Mouse (Mus musculus) hindbrain, embryonic 11.5 days (tissue): ENCODE measurements around the gene Gm9747. TPM values are rescaled to one million over a fixed set of nuclear protein-coding genes. Genes with fewer than 3 reads are reported as not detected.

Source experiments
- ATAC-seq: fragments of 200-750 bp; cut with Nextera tagmentation; 2 replicates; pipeline ENCODE4 v1.8.0; 2017; ENCODE audit warnings: mild to moderate bottlenecking, moderate TSS enrichment, moderate library complexity; ENCODE audit not compliant: low FRiP score
- DNase-seq: peaks from one replicate; pipeline ENCODE4 v3.0.0-alpha.2; 2015; ENCODE audit warnings: low spot score
- H3K27ac ChIP-seq: fragments of 300-500 bp; sonication (generic); 2 replicates; pipeline ENCODE4 v1.5.1; 2014; ENCODE audit warnings: mild to moderate bottlenecking, low read depth, low read length
- H3K27me3 ChIP-seq: fragments of 300-500 bp; sonication (generic); 2 replicates; pipeline ENCODE4 v1.6.1; 2014; ENCODE audit warnings: mild to moderate bottlenecking, low read length, moderate library complexity, mixed read lengths; ENCODE audit not compliant: control insufficient read depth, insufficient read depth
- H3K36me3 ChIP-seq: fragments of 300-500 bp; sonication (generic); 2 replicates; pipeline ENCODE4 v1.6.1; 2014; ENCODE audit warnings: mild to moderate bottlenecking, low read length, moderate library complexity, mixed read lengths; ENCODE audit not compliant: control insufficient read depth, insufficient read depth
- H3K4me1 ChIP-seq: fragments of 300-500 bp; sonication (generic); replicated peaks from 2 replicates; pipeline ENCODE4 v1.6.1; 2014; ENCODE audit warnings: low read length, mixed read lengths; ENCODE audit not compliant: control insufficient read depth, insufficient read depth
- H3K4me2 ChIP-seq: fragments of 300-500 bp; sonication (generic); replicated peaks from 2 replicates; pipeline ENCODE4 v1.6.1; 2014; ENCODE audit warnings: mild to moderate bottlenecking, low read depth, low read length
- H3K4me3 ChIP-seq: fragments of 300-500 bp; sonication (generic); 2 replicates; pipeline ENCODE4 v1.5.1; 2014; ENCODE audit warnings: low read depth, low read length
- H3K9ac ChIP-seq: fragments of 300-500 bp; sonication (generic); 2 replicates; pipeline ENCODE4 v1.6.1; 2014; ENCODE audit warnings: low read depth, low read length
- H3K9me3 ChIP-seq: fragments of 300-500 bp; sonication (generic); 2 replicates; pipeline ENCODE4 v1.6.1; 2016; ENCODE audit warnings: low read length; ENCODE audit not compliant: control insufficient read depth
- WGBS: fragments of 180-500 bp; shearing (Covaris S2); extraction: QIAGEN DNeasy Blood & Tissue Kit; methylation state at CpG from one replicate; pipeline ENCODE4 v1.1.7; 2014; 5-methylcytosine and 5-hydroxymethylcytosine counted together
- polyA plus RNA-seq: library from polyadenylated mRNA; unstranded; fragments of >200 nt; fragmentation: Nextera tagmentation; extraction: Ambion mirVana; gene quantifications from 2 replicates; pipeline ENCODE4 v1.2.1, GENCODE M21; 2014

Gm9747 gene
- polyA plus RNA-seq, 1 experiment from 2014 or later = 31.1 TPM

- no peaks in the 10 kb centered on the region for H3K4me1 ChIP-seq
- 92% methylated on average over 5 of the region's 5 CpGs for WGBS
- no peaks in the 10 kb centered on the region for H3K9me3 ChIP-seq
- no peak overlapping the region for H3K4me2 ChIP-seq
- H3K27me3 ChIP-seq = no peaks in the 10 kb centered on the region
- no peak overlapping the region for H3K4me3 ChIP-seq
- ATAC-seq (no peak), DNase-seq (no peak)
- H3K27ac ChIP-seq = no peak overlapping the region
- no peak overlapping the region for H3K9ac ChIP-seq
- H3K36me3 ChIP-seq = no peaks in the 10 kb centered on the region
These were observed 28.7 kb downstream of the Gm9747 start for GRCm38 (mm10) chr1:82261638-82262037.

GRCm38 (mm10) chr1:82262331-82262730, 29.4 kb downstream of the Gm9747 start:
- H3K4me2 ChIP-seq = no peak overlapping the region
- no peaks in the 10 kb centered on the region for H3K4me1 ChIP-seq
- no peaks in the 10 kb centered on the region for H3K36me3 ChIP-seq
- H3K27ac ChIP-seq = no peak overlapping the region
- H3K9ac ChIP-seq = no peak overlapping the region
- no peak overlapping the region for H3K4me3 ChIP-seq
- no peaks in the 10 kb centered on the region for H3K27me3 ChIP-seq
- ATAC-seq = no peak
- no peaks in the 10 kb centered on the region for H3K9me3 ChIP-seq
- WGBS = 76% methylated on average over 1 of the region's 1 CpGs
- no peak for DNase-seq

- Histone ChIP-seq H3K4me2 (no peak overlapping the region), H3K36me3 (no peaks in the 10 kb centered on the region), H3K27me3 (no peaks in the 10 kb centered on the region), H3K9ac (no peak overlapping the region), H3K9me3 (no peaks in the 10 kb centered on the region), H3K4me3 (no peak overlapping the region), H3K4me1 (no peaks in the 10 kb centered on the region), H3K27ac (no peak overlapping the region)
- DNase-seq (no peak), ATAC-seq (no peak)
- 87% methylated on average over 4 of the region's 4 CpGs for WGBS
These were observed 34.6 kb downstream of the Gm9747 start for GRCm38 (mm10) chr1:82267547-82267946.

- no peak overlapping the region for H3K9ac ChIP-seq
- DNase-seq = no peak
- ATAC-seq = no peak
- H3K4me3 ChIP-seq = no peak overlapping the region
- WGBS = 89% methylated on average over 5 of the region's 5 CpGs
- H3K4me2 ChIP-seq = no peak overlapping the region
- no peak overlapping the region for H3K27ac ChIP-seq
- no peaks in the 10 kb centered on the region for H3K9me3 ChIP-seq
- no peaks in the 10 kb centered on the region for H3K4me1 ChIP-seq
- no peaks in the 10 kb centered on the region for H3K27me3 ChIP-seq
- H3K36me3 ChIP-seq = 0 out of 2 replicates have a peak, but pooled peaks cover 3% of the 10 kb centered on the region
These were observed 39.3 kb downstream of the Gm9747 start for GRCm38 (mm10) chr1:82272231-82272630.

- Histone ChIP-seq H3K9me3 (no peaks in the 10 kb centered on the region), H3K9ac (no peak overlapping the region), H3K4me1 (no peaks in the 10 kb centered on the region), H3K27me3 (no peaks in the 10 kb centered on the region), H3K4me3 (no peak overlapping the region), H3K4me2 (no peak overlapping the region), H3K36me3 (0 out of 2 replicates have a peak, but pooled peaks cover 3% of the 10 kb centered on the region), H3K27ac (no peak overlapping the region)
- no peak for ATAC-seq
- WGBS = 39% methylated on average over 6 of the region's 6 CpGs
- no peak for DNase-seq
These were observed 40.6 kb downstream of the Gm9747 start for GRCm38 (mm10) chr1:82273529-82273928.

GRCm38 (mm10) chr1:82274361-82274760, 41.4 kb downstream of the Gm9747 start:
- Histone ChIP-seq H3K36me3 (0 out of 2 replicates have a peak, but pooled peaks cover 3% of the 10 kb centered on the region), H3K4me2 (no peak overlapping the region), H3K4me3 (no peak overlapping the region), H3K9ac (no peak overlapping the region), H3K9me3 (no peaks in the 10 kb centered on the region), H3K4me1 (no peaks in the 10 kb centered on the region), H3K27ac (no peak overlapping the region), H3K27me3 (no peaks in the 10 kb centered on the region)
- ATAC-seq (no peak), DNase-seq (no peak)
- 47% methylated on average over 1 of the region's 1 CpGs for WGBS

- no peak overlapping the region for H3K9ac ChIP-seq
- no peaks in the 10 kb centered on the region for H3K9me3 ChIP-seq
- no peaks in the 10 kb centered on the region for H3K27me3 ChIP-seq
- ATAC-seq (no peak), DNase-seq (no peak)
- no peaks in the 10 kb centered on the region; the same call in 1 of the 2 replicates for H3K4me1 ChIP-seq
- 79% methylated on average over 1 of the region's 1 CpGs for WGBS
- H3K36me3 ChIP-seq = 0 out of 2 replicates have a peak, but pooled peaks cover 3% of the 10 kb centered on the region
- no peak overlapping the region for H3K4me3 ChIP-seq
- H3K27ac ChIP-seq = no peak overlapping the region
- H3K4me2 ChIP-seq = no peak overlapping the region
These were observed 46.9 kb downstream of the Gm9747 start for GRCm38 (mm10) chr1:82279768-82280167.

GRCm38 (mm10) chr1:82281823-82282222, 48.9 kb downstream of the Gm9747 start:
- no peak overlapping the region for H3K9ac ChIP-seq
- WGBS = 82% methylated on average over 6 of the region's 6 CpGs
- no peak overlapping the region for H3K4me2 ChIP-seq
- no peaks in the 10 kb centered on the region; the same call in 1 of the 2 replicates for H3K4me1 ChIP-seq
- H3K4me3 ChIP-seq = no peak overlapping the region
- H3K27ac ChIP-seq = no peak overlapping the region
- ATAC-seq (no peak), DNase-seq (no peak)
- H3K27me3 ChIP-seq = no peaks in the 10 kb centered on the region
- H3K9me3 ChIP-seq = no peaks in the 10 kb centered on the region
- 0 out of 2 replicates have a peak, but pooled peaks cover under 1% of the 10 kb centered on the region for H3K36me3 ChIP-seq

- DNase-seq = peak; percentile 92
- H3K9me3 ChIP-seq = no peaks in the 10 kb centered on the region
- peaks cover 6% of the 10 kb centered on the region; the same call in 1 of the 2 replicates for H3K36me3 ChIP-seq
- H3K27me3 ChIP-seq = no peaks in the 10 kb centered on the region
- ATAC-seq = peak; percentile 97
- 2% methylated on average over 30 of the region's 35 CpGs for WGBS
- H3K4me3 ChIP-seq = peak overlapping the region; percentile 44
- peak overlapping the region; percentile 50 for H3K4me2 ChIP-seq
- H3K27ac ChIP-seq = peak overlapping the region; percentile 94
- H3K9ac ChIP-seq = peak overlapping the region; percentile 60
- H3K4me1 ChIP-seq = peaks cover 3% of the 10 kb centered on the region; the same call in 1 of the 2 replicates
These were observed 50.2 kb downstream of the Gm9747 start for GRCm38 (mm10) chr1:82282992-82283611.
